Mouse (Mus musculus) C2C12 (cell line): ENCODE measurements at regions not wholly inside any gene's neighbourhood (a gene's known extent, or its start where the extent isn't known, plus 50 kb on each side); places are given as distances from the start of the nearest gene placed in this dataset.

ENCODE experiments used
- CTCF ChIP-seq: IDR thresholded peaks from one replicate; pipeline ENCODE4 v1.5.1; 2011; ENCODE audit not compliant: control insufficient read depth, insufficient read depth, insufficient read length
- MAX ChIP-seq: IDR thresholded peaks from one replicate; pipeline ENCODE4 v1.6.1; 2011; ENCODE audit warnings: mild to moderate bottlenecking, control low read depth
- MYOD1 ChIP-seq: IDR thresholded peaks from one replicate; pipeline ENCODE4 v1.6.1; 2011; ENCODE audit warnings: low read depth; ENCODE audit not compliant: control insufficient read depth, insufficient read length
- MYOG ChIP-seq: IDR thresholded peaks from one replicate; pipeline ENCODE4 v1.6.1; 2011; ENCODE audit not compliant: control insufficient read depth, insufficient read length; ENCODE audit errors: extremely low read depth

- TF ChIP-seq MYOG = no peak
- TF ChIP-seq MYOD1 = no peak
- no peak for TF ChIP-seq CTCF
- TF ChIP-seq MAX = no peak
These were observed 131.5 kb upstream of the Nr5a2 start for GRCm38 (mm10) chr1:137091762-137092161.
